Mouse (Mus musculus) C2C12 (cell line): Measurements from ENCODE around the gene Lpar1. TPM values are rescaled to one million over a fixed set of nuclear protein-coding genes. Genes with fewer than 3 reads are reported as not detected.

Source experiments
- H3K27me3 ChIP-seq: one replicate; pipeline ENCODE4 v1.6.1; 2011; ENCODE audit not compliant: control insufficient read depth, insufficient read depth, insufficient read length
- H3K36me3 ChIP-seq: one replicate; pipeline ENCODE4 v1.6.1; 2011; ENCODE audit not compliant: control insufficient read depth, insufficient read depth
- H3K4me3 ChIP-seq: one replicate; pipeline ENCODE4 v1.5.1; 2011; ENCODE audit warnings: mild to moderate bottlenecking, control low read depth; ENCODE audit not compliant: poor library complexity, insufficient read depth, severe bottlenecking
- H3K79me2 ChIP-seq: one replicate; pipeline ENCODE4 v1.6.1; 2011; ENCODE audit not compliant: control insufficient read depth, insufficient read depth
- H3K79me3 ChIP-seq: one replicate; pipeline ENCODE4 v1.6.1; 2011; ENCODE audit warnings: low read depth, control low read depth
- H3ac ChIP-seq: one replicate; pipeline ENCODE3; 2011; ENCODE audit warnings: low read depth; ENCODE audit not compliant: control insufficient read depth, insufficient read length
- CEBPB ChIP-seq: IDR thresholded peaks from one replicate; pipeline ENCODE4 v1.6.1; 2011; ENCODE audit warnings: low read depth, mild to moderate bottlenecking, control low read depth, moderate library complexity
- CTCF ChIP-seq: IDR thresholded peaks from one replicate; pipeline ENCODE4 v1.5.1; 2011; ENCODE audit not compliant: control insufficient read depth, insufficient read depth, insufficient read length
- FOSL1 ChIP-seq: IDR thresholded peaks from one replicate; pipeline ENCODE4 v1.8.0; 2011; ENCODE audit warnings: mild to moderate bottlenecking, low read length; ENCODE audit not compliant: poor library complexity, insufficient read depth, severe bottlenecking
- MAX ChIP-seq: IDR thresholded peaks from one replicate; pipeline ENCODE4 v1.6.1; 2011; ENCODE audit warnings: mild to moderate bottlenecking, control low read depth
- MYOD1 ChIP-seq: IDR thresholded peaks from one replicate; pipeline ENCODE4 v1.6.1; 2011; ENCODE audit warnings: low read depth; ENCODE audit not compliant: control insufficient read depth, insufficient read length
- MYOG ChIP-seq: IDR thresholded peaks from one replicate; pipeline ENCODE4 v1.6.1; 2011; ENCODE audit not compliant: control insufficient read depth, insufficient read length; ENCODE audit errors: extremely low read depth
- USF1 ChIP-seq: IDR thresholded peaks from one replicate; pipeline ENCODE4 v1.6.1; 2011; ENCODE audit warnings: low read depth, mild to moderate bottlenecking, control low read depth, moderate library complexity
- polyA plus RNA-seq: library from polyadenylated mRNA; unstranded; fragments of >200 nt; fragmentation: generic; extraction: Trizol; gene quantifications from one replicate; pipeline ENCODE4 v1.2.1, GENCODE M21; 2012; ENCODE audit warnings: missing spikeins

Lpar1 gene
- polyA plus RNA-seq, 1 experiment = 14.4 TPM

- H3K4me3 ChIP-seq = no peak overlapping the region
- no peaks in the 10 kb centered on the region for H3K27me3 ChIP-seq
- H3K79me2 ChIP-seq = peaks cover 34% of the 10 kb centered on the region
- TF ChIP-seq FOSL1 (no peak), CTCF (no peak), MYOG (no peak), MYOD1 (no peak), MAX (no peak)
- no peak overlapping the region for H3ac ChIP-seq
- peaks cover 5% of the 10 kb centered on the region for H3K79me3 ChIP-seq
- peaks cover 30% of the 10 kb centered on the region for H3K36me3 ChIP-seq
Measured at GRCm38 (mm10) chr4:58499831-58500230, 53.9 kb downstream of the Lpar1 start.

GRCm38 (mm10) chr4:58499241-58499640 lies 54.5 kb downstream of the Lpar1 start:
- H3ac ChIP-seq = no peak overlapping the region
- H3K27me3 ChIP-seq = no peaks in the 10 kb centered on the region
- peaks cover 8% of the 10 kb centered on the region for H3K79me3 ChIP-seq
- no peak overlapping the region for H3K4me3 ChIP-seq
- peaks cover 24% of the 10 kb centered on the region for H3K36me3 ChIP-seq
- peaks cover 37% of the 10 kb centered on the region for H3K79me2 ChIP-seq
- no peak for TF ChIP-seq CTCF
- no peak for TF ChIP-seq FOSL1
- no peak for TF ChIP-seq MYOG
- TF ChIP-seq USF1 = no peak
- TF ChIP-seq MYOD1 = no peak

- Histone ChIP-seq H3K79me3 (peaks cover 10% of the 10 kb centered on the region), H3K27me3 (no peaks in the 10 kb centered on the region), H3ac (no peak overlapping the region), H3K4me3 (no peak overlapping the region), H3K79me2 (peaks cover 37% of the 10 kb centered on the region), H3K36me3 (peaks cover 19% of the 10 kb centered on the region)
- TF ChIP-seq MAX (no peak), CEBPB (no peak), USF1 (no peak), MYOD1 (no peak), CTCF (no peak), MYOG (no peak), FOSL1 (no peak)
Measured at GRCm38 (mm10) chr4:58498734-58499133, 55.0 kb downstream of the Lpar1 start.

GRCm38 (mm10) chr4:58497284-58497683 lies 56.4 kb downstream of the Lpar1 start:
- H3K27me3 ChIP-seq = no peaks in the 10 kb centered on the region
- no peak overlapping the region for H3ac ChIP-seq
- H3K79me3 ChIP-seq = peaks cover 17% of the 10 kb centered on the region
- H3K4me3 ChIP-seq = no peak overlapping the region
- no peak for TF ChIP-seq FOSL1
- no peak for TF ChIP-seq MYOD1
- no peak for TF ChIP-seq USF1
- no peak for TF ChIP-seq MAX
- TF ChIP-seq CEBPB = no peak
- TF ChIP-seq MYOG = no peak
- TF ChIP-seq CTCF = no peak
- H3K79me2 ChIP-seq = peaks cover 46% of the 10 kb centered on the region
- H3K36me3 ChIP-seq = peaks cover 7% of the 10 kb centered on the region

DNA sequence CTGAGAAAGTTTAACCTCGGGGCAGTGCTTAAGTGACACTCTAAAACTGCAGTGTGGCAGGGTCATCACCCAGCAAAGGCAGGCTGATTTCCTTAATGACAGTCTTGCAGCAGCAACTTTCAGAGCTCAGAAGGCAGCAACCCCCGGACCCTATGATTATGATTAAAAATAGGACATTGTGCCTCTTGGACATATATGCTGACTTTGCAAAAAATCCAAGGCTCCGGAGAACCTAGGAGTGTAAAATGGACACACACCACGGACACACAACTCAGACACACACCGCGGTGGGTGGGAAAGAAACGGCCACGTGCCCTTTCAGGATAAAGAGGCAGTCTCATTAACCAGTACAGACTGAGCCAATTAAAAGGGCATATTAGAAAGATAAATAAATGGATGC lies 57.0 kb downstream of the Lpar1 start:
- no peaks in the 10 kb centered on the region for H3K27me3 ChIP-seq
- TF ChIP-seq CTCF (no peak), MAX (no peak), FOSL1 (no peak), MYOD1 (no peak), USF1 (no peak), MYOG (no peak), CEBPB (no peak)
- H3K4me3 ChIP-seq = no peak overlapping the region
- peaks cover 50% of the 10 kb centered on the region for H3K79me2 ChIP-seq
- H3ac ChIP-seq = no peak overlapping the region
- H3K36me3 ChIP-seq = peaks cover 6% of the 10 kb centered on the region
- peaks cover 20% of the 10 kb centered on the region for H3K79me3 ChIP-seq

DNA sequence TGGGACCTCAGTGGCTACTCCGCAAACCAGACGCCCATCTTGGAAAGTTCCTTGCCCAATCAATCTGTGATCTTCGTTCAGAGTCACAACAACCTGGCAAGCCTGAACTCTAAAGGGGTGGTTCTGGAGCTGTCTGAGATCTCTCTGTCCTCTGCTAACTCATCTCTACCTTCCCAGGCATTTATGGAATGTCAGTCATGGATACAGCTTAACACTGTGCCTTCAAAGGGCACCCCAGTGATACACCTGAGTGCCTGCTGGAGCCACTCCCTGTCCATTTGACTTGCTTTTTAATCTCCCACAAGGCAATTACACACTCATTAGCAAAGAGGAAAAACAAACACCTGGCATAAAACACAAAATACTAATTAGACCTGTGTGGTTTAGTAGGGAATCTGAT lies 62.0 kb downstream of the Lpar1 start:
- Histone ChIP-seq H3K27me3 (no peaks in the 10 kb centered on the region), H3K79me2 (peaks cover 61% of the 10 kb centered on the region), H3K79me3 (peaks cover 24% of the 10 kb centered on the region), H3K36me3 (peaks cover 4% of the 10 kb centered on the region), H3ac (no peak overlapping the region), H3K4me3 (no peak overlapping the region)
- no peak for TF ChIP-seq MAX
- TF ChIP-seq CTCF = no peak
- no peak for TF ChIP-seq MYOG
- no peak for TF ChIP-seq USF1
